In genomic region chrX:78605814-78606213, GRCm38 (mm10) we compare ENCODE assay signal across 33 mouse cellular contexts. TPM values are rescaled to one million over a fixed set of nuclear protein-coding genes. Genes with fewer than 3 reads are reported as not detected.
A peak's percentile ranks its signal among the peaks of the same experiment; 100 is the strongest.
DNase-seq lines count a peak whose midpoint lies in the region; ATAC-seq and TF ChIP-seq lines count a peak whose summit lies in the region.
"Had no signal": no experiment of that assay in that cellular context is flagged by ENCODE, and none has a peak within 500 bp of the region (broad histone marks: within the 10 kb centered on the region; RNA-seq: fewer than 3 reads in every experiment).

No protein-coding gene starts in this region.

- H3K9ac ChIP-seq in MEL (ENCODE audit: control insufficient read depth, low read depth, low read length, poor library complexity, severe bottlenecking), result no peak overlapping the region
- no peak overlapping the region for H3K9ac ChIP-seq in forebrain, embryonic 14.5 days (ENCODE audit: low read length)
- H3K9ac ChIP-seq: embryonic facial prominence, embryonic 13.5 days; forebrain, postnatal 0 days; hindbrain, embryonic 12.5 days; kidney, embryonic 15.5 days; limb, embryonic 13.5 days; midbrain, embryonic 15.5 days; neural tube, embryonic 12.5 days had no signal

- H3K4me2 ChIP-seq in forebrain, embryonic 14.5 days (ENCODE audit: low read length), result no peak overlapping the region
- H3K4me2 ChIP-seq: embryonic facial prominence, embryonic 13.5 days; hindbrain, embryonic 12.5 days; kidney, embryonic 15.5 days; limb, embryonic 13.5 days; liver, embryonic 11.5 days; midbrain, embryonic 15.5 days; neural tube, embryonic 12.5 days had no signal

- WGBS in forebrain, embryonic 14.5 days, result 48% methylated on average over 2 of the region's 2 CpGs

- no peaks in the 10 kb centered on the region for H3K36me3 ChIP-seq in MEL (ENCODE audit: control insufficient read depth in 1 of 2, insufficient read depth in 2 of 2, low read length in 2 of 2)
- no peaks in the 10 kb centered on the region for H3K36me3 ChIP-seq in forebrain, embryonic 14.5 days (ENCODE audit: control insufficient read depth, insufficient read depth, low read length)
- H3K36me3 ChIP-seq: embryonic facial prominence, embryonic 13.5 days; heart, embryonic 10.5 days; hindbrain, embryonic 12.5 days; kidney, embryonic 15.5 days; limb, embryonic 13.5 days; midbrain, embryonic 10.5 days; midbrain, embryonic 15.5 days; neural tube, embryonic 12.5 days had no signal

- ATAC-seq in inflammation-experienced regulatory T-cells, adult 6 months, result peak; percentile 35
- ATAC-seq in forebrain, embryonic 14.5 days, result no peak
- ATAC-seq: forebrain, postnatal 0 days; hindbrain, postnatal 0 days; intestine, postnatal 0 days; midbrain, embryonic 15.5 days had no signal

- no peak overlapping the region for H3K4me3 ChIP-seq in MEL (ENCODE audit: control insufficient read depth in 1 of 2, insufficient read depth in 1 of 2, low read depth in 2 of 2, low read length in 2 of 2)
- no peak overlapping the region for H3K4me3 ChIP-seq in forebrain, embryonic 14.5 days (ENCODE audit: low read depth, low read length)
- H3K4me3 ChIP-seq: embryonic facial prominence, embryonic 13.5 days; erythroblast, embryonic 14.5 days; heart, embryonic 10.5 days; hindbrain, embryonic 12.5 days; kidney, embryonic 15.5 days; left cerebral cortex, adult 2 months; limb, embryonic 13.5 days; midbrain, embryonic 10.5 days; midbrain, embryonic 15.5 days; neural tube, embryonic 12.5 days had no signal

- no peaks in the 10 kb centered on the region for H3K9me3 ChIP-seq in MEL (replicated peaks; ENCODE audit: insufficient read depth, low read length)
- H3K9me3 ChIP-seq in forebrain, embryonic 14.5 days (replicated peaks; ENCODE audit: control insufficient read depth, low read length), result no peaks in the 10 kb centered on the region
- H3K9me3 ChIP-seq: embryonic facial prominence, embryonic 13.5 days; heart, embryonic 10.5 days; hindbrain, embryonic 12.5 days; kidney, embryonic 15.5 days; limb, embryonic 13.5 days; midbrain, embryonic 10.5 days; midbrain, embryonic 15.5 days; neural tube, embryonic 12.5 days had no signal

- peak; percentile 49 for TF ChIP-seq RAD21 in MEL (IDR thresholded peaks at IDR 0.05; ENCODE audit: low read depth, low read length)

- no peaks in the 10 kb centered on the region for H3K27me3 ChIP-seq in MEL (ENCODE audit: control insufficient read depth in 1 of 2, insufficient read depth in 2 of 2, low read length in 2 of 2)
- no peaks in the 10 kb centered on the region for H3K27me3 ChIP-seq in forebrain, embryonic 14.5 days (replicated peaks; ENCODE audit: control insufficient read depth, insufficient read depth, low read length)
- H3K27me3 ChIP-seq: embryonic facial prominence, embryonic 13.5 days; hindbrain, embryonic 12.5 days; kidney, embryonic 15.5 days; limb, embryonic 13.5 days; midbrain, embryonic 15.5 days; neural tube, embryonic 12.5 days had no signal

- H3K79me2 ChIP-seq in MEL (ENCODE audit: control insufficient read depth, insufficient read depth, low read length, poor library complexity), result no peaks in the 10 kb centered on the region

- no peak for TF ChIP-seq EP300 in MEL (IDR thresholded peaks at IDR 0.05; ENCODE audit: low read depth in 1 of 2, low read length in 2 of 2)

- H3K4me1 ChIP-seq in MEL (ENCODE audit: control insufficient read depth in 1 of 2, insufficient read depth in 2 of 2, low read length in 2 of 2), result no peaks in the 10 kb centered on the region
- H3K4me1 ChIP-seq in forebrain, embryonic 14.5 days (ENCODE audit: control insufficient read depth, insufficient read depth, low read length), result no peaks in the 10 kb centered on the region
- H3K4me1 ChIP-seq: embryonic facial prominence, embryonic 13.5 days; heart, embryonic 10.5 days; hindbrain, embryonic 12.5 days; kidney, embryonic 15.5 days; limb, embryonic 13.5 days; midbrain, embryonic 10.5 days; midbrain, embryonic 15.5 days; neural tube, embryonic 12.5 days had no signal

- TF ChIP-seq POLR2A in MEL (IDR thresholded peaks at IDR 0.05; ENCODE audit: control insufficient read depth in 1 of 2, insufficient read depth in 1 of 2, low read depth in 1 of 2, low read length in 2 of 2, poor library complexity in 1 of 2), result no peak

- no peak overlapping the region for H3K27ac ChIP-seq in MEL (ENCODE audit: control insufficient read depth, low read depth, low read length)
- no peak overlapping the region for H3K27ac ChIP-seq in forebrain, embryonic 14.5 days (ENCODE audit: low read depth, low read length)
- H3K27ac ChIP-seq: embryonic facial prominence, embryonic 13.5 days; heart, embryonic 10.5 days; hindbrain, embryonic 12.5 days; hindbrain, postnatal 0 days; kidney, embryonic 15.5 days; left cerebral cortex, adult 2 months; limb, embryonic 13.5 days; macrophage; midbrain, embryonic 10.5 days; midbrain, embryonic 15.5 days; neural tube, embryonic 12.5 days; stomach, postnatal 0 days had no signal

- peak; percentile 15 to 48 (median 23); a peak in 3 of 6 replicates for TF ChIP-seq CTCF in MEL (IDR thresholded peaks at IDR 0.05 in 2 of 3, conservative IDR thresholded peaks at IDR 0.05 in 1 of 3; ENCODE audit: control insufficient read depth in 1 of 3, insufficient read depth in 1 of 3, low read depth in 2 of 3, low read length in 3 of 3, poor library complexity in 1 of 3, severe bottlenecking in 1 of 3)

- peak; percentile 2 for DNase-seq in kidney, adult 9 months
- no peak for DNase-seq in kidney, adult 8-10 months
- DNase-seq in A20 (ENCODE audit: low read depth, low spot score) (peak; percentile 18), MEL (ENCODE audit: low read depth, low spot score) (peak; percentile 38)
- DNase-seq in adrenal gland, adult 18-20 months (ENCODE audit: low spot score in 2 of 2), result no peak
- DNase-seq in forebrain, embryonic 14.5 days (ENCODE audit: low spot score), result no peak
- no peak for DNase-seq in spleen, postnatal 14 days (ENCODE audit: low spot score in 2 of 2)
- DNase-seq: adrenal gland, postnatal 10 days; B cell, adult 2 months; cerebellum, adult 9-11 months; forebrain, postnatal 0 days; gastrocnemius, postnatal 10 days; heart, postnatal 36 days; lung, adult 2 months; lung, postnatal 10 days; right cerebral cortex, adult 18-20 months; spleen, adult 18-20 months had no signal

TF ChIP-seq in MEL, 35 proteins besides CTCF, POLR2A, EP300 and RAD21:
- peak; percentile 46; the same call in 1 of the 2 replicates for TF ChIP-seq ZC3H11A (IDR thresholded peaks at IDR 0.05; ENCODE audit: low read depth, low read length)
- TF ChIP-seq ZMIZ1 (IDR thresholded peaks at IDR 0.05; ENCODE audit: low read depth, low read length), result no peak
- peak; percentile 58 for TF ChIP-seq SMC3 (IDR thresholded peaks at IDR 0.05; ENCODE audit: low read depth, low read length)
- TF ChIP-seq POLR2AphosphoS2 (IDR thresholded peaks at IDR 0.05; ENCODE audit: low read length), result no peak

RNA-seq across cellular contexts. Expression of gene Prrg1, which starts 22.1 kb away (rescaled TPM):
- 2.7 and 4.5 TPM in 2 replicates for total RNA-seq in MEL (2012; rRNA removed)
- polyA plus RNA-seq in MEL (2012; ENCODE audit: insufficient read depth in 1 of 2, insufficient read length in 2 of 2, low read depth in 1 of 2, low replicate concordance in 2 of 2, missing spikeins in 1 of 2), result 1 to 10 TPM in 1 of 2 experiments, not detected in 1; 3.5 TPM
- 1 to 10 TPM; 6.2 to 7.4 (median 6.5) TPM for polyA plus RNA-seq in inflammation-experienced regulatory T-cells, adult 6 months (2017; shearing (Covaris generic))
- 1 to 10 TPM; 2.4 to 3.2 TPM for total RNA-seq in adrenal gland, adult 18-20 months (2021)
- polyA plus RNA-seq in forebrain, embryonic 14.5 days (2014; fragmentation: Nextera tagmentation; extraction: Ambion mirVana), result 6.0 and 6.5 TPM in 2 replicates
- polyA plus RNA-seq: erythroblast, embryonic 14.5 days had no signal

Comparison
In these comparisons a context has a peak if more than half of its experiments do, and no peak if none do; other contexts are left out.
1. DNase-seq: peak in kidney, adult 9 months (single experiment), A20 (single experiment) and MEL (single experiment); none in kidney, adult 8-10 months (0 of 2), adrenal gland, adult 18-20 months (0 of 2), forebrain, embryonic 14.5 days (single experiment) and spleen, postnatal 14 days (0 of 2).